Mouse (Mus musculus) kidney, embryonic 16.5 days (tissue): ENCODE results near the gene Abca12. TPM values are rescaled to one million over a fixed set of nuclear protein-coding genes. Genes with fewer than 3 reads are reported as not detected.

Experiments used
- ATAC-seq: fragments of 200-750 bp; cut with Nextera tagmentation; 2 replicates; pipeline ENCODE4 v1.8.0; 2017; ENCODE audit warnings: moderate TSS enrichment; ENCODE audit not compliant: low FRiP score, low TSS enrichment
- H3K27ac ChIP-seq: fragments of 300-500 bp; sonication (generic); 2 replicates; pipeline ENCODE4 v1.5.1; 2014; ENCODE audit warnings: low read length
- H3K27me3 ChIP-seq: fragments of 300-500 bp; sonication (generic); 2 replicates; pipeline ENCODE4 v1.6.1; 2014; ENCODE audit warnings: low read length, control low read depth, mixed read lengths; ENCODE audit not compliant: insufficient read depth
- H3K36me3 ChIP-seq: fragments of 300-500 bp; sonication (generic); 2 replicates; pipeline ENCODE4 v1.6.1; 2014; ENCODE audit warnings: low read length, control low read depth, mixed read lengths; ENCODE audit not compliant: insufficient read depth
- H3K4me1 ChIP-seq: fragments of 300-500 bp; sonication (generic); 2 replicates; pipeline ENCODE4 v1.6.1; 2014; ENCODE audit warnings: low read length, control low read depth, mixed read lengths; ENCODE audit not compliant: insufficient read depth
- H3K4me2 ChIP-seq: fragments of 300-500 bp; sonication (generic); replicated peaks from 2 replicates; pipeline ENCODE4 v1.6.1; 2014; ENCODE audit warnings: low read depth, low read length
- H3K4me3 ChIP-seq: fragments of 300-500 bp; sonication (generic); 2 replicates; pipeline ENCODE4 v1.5.1; 2014; ENCODE audit warnings: mild to moderate bottlenecking, low read length
- H3K9ac ChIP-seq: fragments of 300-500 bp; sonication (generic); replicated peaks from 2 replicates; pipeline ENCODE4 v1.6.1; 2014; ENCODE audit warnings: low read length
- H3K9me3 ChIP-seq: fragments of 300-500 bp; sonication (generic); 2 replicates; pipeline ENCODE4 v1.6.1; 2016; ENCODE audit warnings: low read length, control low read depth
- WGBS: fragments of 180-500 bp; shearing (Covaris S2); extraction: QIAGEN DNeasy Blood & Tissue Kit; methylation state at CpG from one replicate; pipeline ENCODE4 v1.1.7; 2014; 5-methylcytosine and 5-hydroxymethylcytosine counted together
- polyA plus RNA-seq: library from polyadenylated mRNA; unstranded; fragments of >200 nt; fragmentation: Nextera tagmentation; extraction: Ambion mirVana; gene quantifications from 2 replicates; pipeline ENCODE4 v1.2.1, GENCODE M21; 2015

Gene Abca12
- polyA plus RNA-seq, 1 experiment from 2014 or later: not detected

DNA sequence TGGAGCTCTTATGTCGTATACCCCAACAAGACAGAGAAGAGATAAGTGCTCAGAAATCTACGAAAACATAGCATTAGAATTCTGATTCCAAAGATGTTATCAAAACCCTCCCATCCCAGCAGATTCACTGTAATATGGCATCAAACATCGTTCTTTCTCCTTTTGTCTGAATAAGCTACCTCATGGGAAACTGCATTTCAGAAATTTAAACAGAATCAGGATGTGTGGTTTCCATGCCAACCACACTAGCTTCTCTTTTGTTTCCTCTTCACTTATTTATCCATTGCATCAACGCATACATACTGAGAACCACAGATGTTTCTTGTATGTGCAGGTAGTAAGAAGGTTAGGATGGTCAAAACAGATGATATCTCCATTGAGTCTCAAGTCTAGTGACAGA, 175.1 kb downstream of the Abca12 start:
- Histone ChIP-seq H3K36me3 (no peaks in the 10 kb centered on the region), H3K4me2 (no peak overlapping the region), H3K4me1 (no peaks in the 10 kb centered on the region), H3K9ac (no peak overlapping the region), H3K27ac (no peak overlapping the region), H3K27me3 (no peaks in the 10 kb centered on the region), H3K4me3 (no peak overlapping the region), H3K9me3 (no peaks in the 10 kb centered on the region)
- 89% methylated on average over 4 of the region's 4 CpGs for WGBS
- ATAC-seq: no peak

DNA sequence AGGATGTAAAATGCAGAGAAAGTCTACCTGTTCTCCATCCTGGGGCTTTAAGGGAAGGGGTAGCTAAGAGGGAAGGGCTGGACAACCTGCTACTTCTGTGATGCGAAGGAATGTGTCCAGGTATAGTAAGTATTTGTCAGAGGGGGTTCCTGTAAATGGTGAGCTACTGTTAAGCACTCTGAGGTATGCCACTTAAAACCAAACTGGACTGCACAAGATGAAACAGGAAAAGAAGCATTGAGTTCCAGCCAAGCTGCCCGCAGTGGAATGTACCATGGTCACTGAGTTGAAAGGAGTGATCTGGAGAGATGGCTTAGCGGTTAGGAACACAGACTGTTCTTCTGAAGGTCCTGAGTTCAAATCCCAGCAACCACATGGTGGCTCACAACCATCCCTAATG, 179.4 kb downstream of the Abca12 start:
- no peaks in the 10 kb centered on the region for H3K36me3 ChIP-seq
- H3K9ac ChIP-seq: no peak overlapping the region
- H3K4me1 ChIP-seq: no peaks in the 10 kb centered on the region
- no peak for ATAC-seq
- WGBS: 90% methylated on average over 3 of the region's 3 CpGs
- no peaks in the 10 kb centered on the region for H3K27me3 ChIP-seq
- no peak overlapping the region for H3K4me3 ChIP-seq
- H3K4me2 ChIP-seq: no peak overlapping the region
- H3K9me3 ChIP-seq: no peaks in the 10 kb centered on the region
- no peak overlapping the region for H3K27ac ChIP-seq

DNA sequence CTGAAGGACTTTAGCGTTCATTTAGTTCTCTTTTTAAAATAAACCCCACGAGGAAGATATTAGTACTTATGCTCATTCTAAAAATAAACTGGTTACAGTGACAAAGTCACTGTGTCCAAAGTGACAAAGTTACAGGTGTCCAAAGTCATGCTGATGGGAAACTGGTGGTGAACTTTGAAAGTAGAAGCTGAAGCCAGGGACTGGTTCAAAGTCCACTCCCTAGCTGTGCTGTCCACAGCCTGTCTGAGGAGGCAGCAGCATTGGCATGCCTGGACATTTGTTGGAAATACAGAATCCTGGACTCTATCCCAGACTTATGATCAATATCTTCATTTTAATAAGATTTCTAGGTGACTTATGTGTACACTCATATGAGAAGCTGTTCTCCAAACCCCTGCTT, 183.5 kb downstream of the Abca12 start:
- Histone ChIP-seq H3K4me2 (no peak overlapping the region), H3K27me3 (no peaks in the 10 kb centered on the region), H3K27ac (no peak overlapping the region), H3K9ac (no peak overlapping the region), H3K36me3 (no peaks in the 10 kb centered on the region), H3K9me3 (no peaks in the 10 kb centered on the region), H3K4me1 (no peaks in the 10 kb centered on the region), H3K4me3 (no peak overlapping the region)
- WGBS: 73% methylated on average over 2 of the region's 2 CpGs
- ATAC-seq: no peak

DNA sequence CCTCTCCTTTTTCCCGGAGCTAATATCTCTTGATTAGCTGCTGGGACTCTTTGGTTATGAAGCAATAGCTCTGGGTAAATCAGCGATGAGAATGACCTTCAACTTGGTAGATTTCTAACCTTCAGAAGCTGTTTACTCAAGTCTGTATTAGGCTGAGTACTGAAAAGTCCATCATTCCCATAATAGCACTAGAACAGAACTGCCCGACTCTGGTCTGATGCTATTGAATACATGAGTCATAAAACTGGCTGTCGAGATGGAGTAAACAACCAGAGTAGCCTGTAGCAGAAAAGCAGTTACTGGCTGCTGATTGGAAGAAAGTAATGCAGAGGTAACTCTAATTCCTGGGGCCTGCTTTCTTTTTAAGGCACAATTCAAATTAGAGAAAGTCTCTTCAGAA, 211.1 kb downstream of the Abca12 start:
- no peaks in the 10 kb centered on the region for H3K27me3 ChIP-seq
- no peaks in the 10 kb centered on the region for H3K36me3 ChIP-seq
- no peak overlapping the region for H3K4me2 ChIP-seq
- no peak overlapping the region for H3K4me3 ChIP-seq
- H3K4me1 ChIP-seq: no peaks in the 10 kb centered on the region
- 73% methylated on average over 4 of the region's 4 CpGs for WGBS
- no peak overlapping the region for H3K27ac ChIP-seq
- no peak for ATAC-seq
- H3K9ac ChIP-seq: no peak overlapping the region
- H3K9me3 ChIP-seq: no peaks in the 10 kb centered on the region

DNA sequence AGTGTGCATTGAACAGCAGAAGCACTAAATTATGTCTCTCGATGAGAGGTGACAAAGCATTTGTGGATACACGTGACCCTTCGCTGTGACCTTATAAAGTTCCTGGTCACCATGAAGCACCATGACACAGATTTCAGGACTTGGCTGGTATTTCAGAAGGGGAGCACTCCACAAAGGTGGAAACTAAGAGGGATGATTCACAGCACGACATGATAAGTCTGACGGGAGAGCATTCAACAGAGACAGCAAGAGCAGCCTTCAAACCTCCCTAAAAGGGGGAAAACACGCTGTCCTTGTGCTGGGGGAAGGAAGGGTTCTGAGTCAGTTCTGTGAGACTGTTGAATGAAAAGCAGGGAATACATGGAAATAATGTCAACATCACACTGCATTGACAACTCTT, 218.5 kb downstream of the Abca12 start:
- WGBS: 73% methylated on average over 6 of the region's 6 CpGs
- no peak for ATAC-seq

DNA sequence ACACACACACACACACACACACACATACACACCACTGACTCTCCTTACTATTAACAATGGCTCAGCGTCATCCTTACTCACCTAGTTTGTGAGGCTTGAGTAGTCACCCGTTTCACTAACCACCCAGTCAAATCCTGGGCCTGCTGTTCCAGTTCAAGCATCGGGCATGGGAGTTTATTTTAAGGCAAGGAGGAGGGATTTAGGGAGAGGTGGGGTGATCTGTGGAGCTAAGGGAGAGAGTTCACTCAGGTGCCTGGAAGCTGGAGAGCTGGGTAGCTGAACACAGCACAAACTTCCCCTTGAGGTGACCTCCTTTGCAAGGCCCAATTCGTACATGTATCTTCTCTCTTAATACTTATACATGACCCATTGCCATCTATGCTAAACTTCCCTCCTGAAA, 219.4 kb downstream of the Abca12 start:
- peak; percentile 69; the same call in 1 of the 2 replicates for ATAC-seq
- no peaks in the 10 kb centered on the region for H3K4me1 ChIP-seq
- H3K4me3 ChIP-seq: no peak overlapping the region
- 56% methylated on average over 4 of the region's 4 CpGs for WGBS
- H3K27me3 ChIP-seq: no peaks in the 10 kb centered on the region
- no peak overlapping the region for H3K4me2 ChIP-seq
- H3K9ac ChIP-seq: no peak overlapping the region
- H3K36me3 ChIP-seq: no peaks in the 10 kb centered on the region
- H3K9me3 ChIP-seq: 0 out of 2 replicates have a peak, but pooled peaks cover 4% of the 10 kb centered on the region
- no peak overlapping the region for H3K27ac ChIP-seq

More for the DNA sequence above, 218.5 kb downstream of the Abca12 start:
- H3K4me2 ChIP-seq: no peak overlapping the region
- H3K36me3 ChIP-seq: no peaks in the 10 kb centered on the region
- 0 out of 2 replicates have a peak, but pooled peaks cover 4% of the 10 kb centered on the region for H3K9me3 ChIP-seq
- no peak overlapping the region for H3K27ac ChIP-seq
- no peak overlapping the region for H3K4me3 ChIP-seq
- H3K9ac ChIP-seq: no peak overlapping the region
- no peaks in the 10 kb centered on the region for H3K4me1 ChIP-seq
- H3K27me3 ChIP-seq: no peaks in the 10 kb centered on the region

DNA sequence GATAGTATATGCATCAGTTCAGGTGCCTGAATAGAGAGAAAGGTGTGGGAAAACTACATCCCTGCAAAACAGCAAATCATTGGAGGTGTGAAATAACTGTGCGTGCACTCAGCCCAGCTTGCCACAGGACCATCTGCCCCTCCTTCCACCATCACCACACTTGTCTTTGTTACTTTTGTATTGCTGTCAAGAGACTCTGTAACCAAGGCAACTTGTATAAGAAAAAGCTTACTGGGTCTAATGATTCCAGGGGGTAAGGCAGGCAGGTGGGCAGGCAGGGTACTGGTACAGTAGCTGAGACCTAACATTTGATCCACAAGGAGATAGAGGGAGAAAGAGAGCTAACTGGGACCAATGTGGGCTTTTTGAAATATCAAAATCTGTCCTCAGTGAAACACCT, 220.8 kb downstream of the Abca12 start:
- H3K27me3 ChIP-seq: no peaks in the 10 kb centered on the region
- no peak for ATAC-seq
- 0 out of 2 replicates have a peak, but pooled peaks cover 4% of the 10 kb centered on the region for H3K9me3 ChIP-seq
- no peak overlapping the region for H3K4me2 ChIP-seq
- 91% methylated on average over 1 of the region's 1 CpGs for WGBS
- H3K4me3 ChIP-seq: no peak overlapping the region
- no peak overlapping the region for H3K9ac ChIP-seq
- H3K36me3 ChIP-seq: no peaks in the 10 kb centered on the region
- no peak overlapping the region for H3K27ac ChIP-seq
- H3K4me1 ChIP-seq: no peaks in the 10 kb centered on the region

Other genes with a start within 250 kb of the Abca12 start
- gene Atic, start 142.2 kb upstream of the Abca12 start, polyA plus RNA-seq: 56.1 and 60.6 TPM in 2 replicates
- 168 and 176 TPM in 2 replicates for gene Fn1, start 238.3 kb upstream of the Abca12 start, polyA plus RNA-seq